Mouse (Mus musculus): ENCODE data around the gene Pet117.

GRCm38 (mm10) chr2:144399531-144399930, 30.7 kb downstream of the Pet117 start:
- TF ChIP-seq CTCF (IDR thresholded peaks at IDR 0.05; ENCODE audit: control insufficient read depth, insufficient read depth, insufficient read length) = no peak
- no peak for TF ChIP-seq USF1 (IDR thresholded peaks at IDR 0.05; ENCODE audit: low read depth)
- TF ChIP-seq MYOG (IDR thresholded peaks at IDR 0.05; ENCODE audit: control insufficient read depth, extremely low read depth, insufficient read length) = no peak
- no peak for TF ChIP-seq CEBPB (IDR thresholded peaks at IDR 0.05; ENCODE audit: low read depth)
- TF ChIP-seq FOSL1 (IDR thresholded peaks at IDR 0.05; ENCODE audit: insufficient read depth, low read length, poor library complexity, severe bottlenecking) = no peak

All from C2C12 (cell line).